Mouse (Mus musculus): ENCODE data around the gene Cdk15.

- no peak for TF ChIP-seq CTCF (IDR thresholded peaks at IDR 0.05; ENCODE audit: low read depth)
- no peak for TF ChIP-seq EP300 (IDR thresholded peaks at IDR 0.05; ENCODE audit: low read depth)
Observed at GRCm38 (mm10) chr1:59253301-59253909, 3.3 kb upstream of the Cdk15 start.

All from heart, postnatal 0 days (tissue).